Mouse (Mus musculus) ES-CJ7 (cell line): ENCODE data around the gene Swi5.

Source experiments
- DNase-seq: peaks from one replicate; pipeline ENCODE4 v3.0.0; 2011; ENCODE audit warnings: low read depth, low spot score

Gene Swi5

GRCm38 (mm10) chr2:32260635-32261034 lies 27.2 kb downstream of the Swi5 start:
- DNase-seq: peak; percentile 88

- peak; percentile 96 for DNase-seq
Observed at GRCm38 (mm10) chr2:32259657-32260417, 28.0 kb downstream of the Swi5 start, which contains the start of gene Uck1. Gene Uck1 (minus strand): TSS chr2:32260159.

DNA sequence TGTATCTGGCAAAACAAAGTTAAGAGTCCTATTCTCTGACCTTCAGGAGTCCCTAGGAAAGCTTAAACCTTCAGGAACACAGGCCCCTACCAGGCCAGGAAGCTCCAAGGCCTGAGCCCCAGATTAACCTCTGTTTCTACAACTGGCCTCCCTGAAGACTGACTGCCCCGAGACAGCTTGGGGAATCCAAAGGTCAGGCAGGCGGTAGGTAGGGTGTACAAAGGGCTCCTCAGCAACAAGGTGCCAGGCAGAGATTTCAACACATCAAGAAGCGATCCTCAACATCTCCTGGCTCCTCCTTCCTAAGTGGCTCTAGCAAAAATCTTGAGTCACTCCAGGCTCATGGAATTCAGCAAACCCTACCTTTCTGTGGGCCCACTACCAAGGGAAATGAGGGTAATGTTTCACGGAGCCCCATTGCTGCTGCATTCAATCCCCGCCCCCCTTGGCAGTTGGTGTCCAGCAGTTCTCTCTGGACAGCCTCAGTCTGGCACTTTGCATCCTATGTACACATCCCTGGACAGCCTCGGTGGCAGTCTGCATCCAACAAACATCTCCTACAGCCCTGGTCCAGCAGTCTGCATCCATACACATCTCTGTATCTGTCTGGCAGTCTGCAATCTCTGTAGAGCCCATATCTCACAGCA lies 28.9 kb downstream of the Swi5 start:
- no peak for DNase-seq

DNA sequence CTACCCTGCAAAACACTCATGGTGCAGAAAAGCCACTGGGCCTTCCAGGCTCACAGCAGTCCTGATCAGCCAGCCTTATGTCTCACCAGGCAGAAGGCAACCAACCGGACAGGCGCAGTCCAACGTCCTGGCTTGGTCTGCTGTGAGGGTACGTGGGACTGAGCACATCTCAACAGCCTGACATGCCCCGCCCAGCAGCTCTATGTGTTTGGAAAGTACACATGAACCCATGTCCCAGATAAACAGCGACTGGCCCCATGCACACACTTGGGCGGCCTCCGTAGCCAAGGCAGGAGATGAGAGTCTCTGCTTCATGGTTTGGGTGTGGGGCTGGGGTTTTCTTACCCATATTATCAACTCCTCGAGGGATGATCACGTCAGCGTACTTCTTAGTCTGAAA lies 31.6 kb downstream of the Swi5 start:
- no peak for DNase-seq

- no peak for DNase-seq
Observed at GRCm38 (mm10) chr2:32254563-32254962, 33.3 kb downstream of the Swi5 start.

DNA sequence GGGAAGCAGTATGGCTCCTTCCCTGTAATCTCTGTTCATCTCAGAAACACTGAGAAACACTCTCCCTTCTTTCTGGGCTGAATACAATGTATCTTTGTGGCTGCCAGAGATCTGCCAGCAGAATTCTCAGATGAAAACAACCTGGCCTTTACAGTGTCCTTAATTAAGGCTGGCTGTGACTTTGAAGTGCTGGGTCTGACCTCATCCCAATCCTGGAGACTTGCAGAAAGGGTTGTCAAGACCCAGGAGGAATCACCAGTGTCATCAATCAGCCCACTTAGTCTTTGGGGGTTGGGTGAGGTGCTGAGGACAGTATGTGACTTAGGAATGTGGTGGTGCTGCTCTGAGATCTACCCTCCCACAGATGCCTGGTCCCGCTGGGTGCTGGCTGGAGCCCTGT lies 34.5 kb downstream of the Swi5 start:
- DNase-seq: no peak

DNA sequence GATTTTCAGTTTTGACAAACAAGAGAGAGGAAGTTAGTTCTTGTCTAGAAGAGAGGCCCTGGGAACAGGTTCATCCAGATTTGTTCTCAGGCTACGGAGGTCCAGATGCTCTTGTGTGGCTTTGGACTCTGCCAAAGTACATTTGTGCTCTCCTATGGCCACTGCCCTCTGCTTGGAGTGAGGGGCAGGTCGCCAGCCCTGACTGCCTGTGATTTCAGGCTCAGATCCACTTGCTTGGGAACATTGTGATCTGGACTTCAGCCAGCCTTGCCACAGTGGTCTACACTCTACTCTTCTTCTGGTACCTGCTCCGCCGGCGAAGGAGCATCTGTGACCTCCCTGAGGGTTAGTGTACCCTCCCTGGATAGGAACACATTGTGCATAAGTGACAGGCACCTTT lies 35.2 kb downstream of the Swi5 start:
- DNase-seq: no peak

DNA sequence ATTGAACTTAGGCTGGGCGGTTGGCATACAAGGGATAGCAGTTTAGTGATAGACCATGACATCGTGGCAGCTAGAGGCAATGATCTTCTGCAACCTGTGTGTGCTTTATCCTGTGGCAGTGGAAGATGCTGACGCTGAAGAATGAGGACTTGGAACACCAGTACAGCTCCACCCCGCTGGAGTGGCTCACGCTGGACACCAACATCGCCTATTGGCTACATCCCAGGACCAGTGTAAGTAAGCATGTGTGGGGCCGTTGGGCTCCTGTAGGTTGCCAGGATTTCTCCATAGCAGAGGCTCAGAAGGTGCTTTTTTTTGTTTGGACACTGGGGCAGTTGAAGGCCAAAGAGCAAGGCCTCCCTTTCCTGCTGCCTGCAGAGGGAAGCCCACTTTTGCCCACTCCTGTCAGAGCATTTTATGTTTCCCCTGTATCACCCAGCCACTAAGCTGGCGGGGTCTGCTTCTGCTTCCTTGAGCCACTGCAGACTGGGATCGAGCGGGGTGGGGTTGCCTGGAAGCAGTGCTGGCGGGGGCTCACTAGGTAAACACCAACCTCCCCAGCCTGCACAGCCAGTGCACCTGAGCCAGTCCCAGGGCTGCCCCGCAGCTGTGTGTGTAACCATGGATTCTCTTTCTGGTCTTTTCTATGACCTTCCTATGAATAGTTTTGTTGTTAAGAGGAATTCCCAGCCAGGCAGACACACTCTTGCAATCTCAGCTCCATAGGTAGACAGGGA lies 35.9 kb downstream of the Swi5 start:
- DNase-seq: no peak

- DNase-seq: no peak
Observed at GRCm38 (mm10) chr2:32248377-32249361, 39.2 kb downstream of the Swi5 start.

- DNase-seq: no peak
Observed at GRCm38 (mm10) chr2:32246741-32247140, 41.1 kb downstream of the Swi5 start.

GRCm38 (mm10) chr2:32242986-32243385 lies 44.9 kb downstream of the Swi5 start:
- DNase-seq: no peak

DNA sequence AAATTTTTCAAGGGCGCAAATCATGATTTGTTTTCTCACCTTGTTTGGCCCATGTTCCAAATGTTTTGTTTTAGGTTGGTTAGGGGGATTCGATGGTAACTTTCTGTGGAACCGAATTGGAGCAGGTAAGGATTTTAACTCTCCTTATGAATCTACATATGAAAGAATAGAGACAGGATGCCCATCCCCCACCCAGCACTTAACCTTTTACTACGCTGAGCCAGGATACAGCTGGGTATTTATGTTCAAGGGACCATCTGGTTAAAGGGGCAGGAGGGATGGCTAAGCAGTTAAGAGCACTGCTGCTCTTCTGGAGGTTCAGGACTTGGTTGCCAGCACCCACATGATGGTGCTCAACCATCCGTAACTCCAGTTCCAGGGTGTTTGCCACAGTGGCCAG lies 47.3 kb downstream of the Swi5 start:
- DNase-seq: peak; percentile 60

DNA sequence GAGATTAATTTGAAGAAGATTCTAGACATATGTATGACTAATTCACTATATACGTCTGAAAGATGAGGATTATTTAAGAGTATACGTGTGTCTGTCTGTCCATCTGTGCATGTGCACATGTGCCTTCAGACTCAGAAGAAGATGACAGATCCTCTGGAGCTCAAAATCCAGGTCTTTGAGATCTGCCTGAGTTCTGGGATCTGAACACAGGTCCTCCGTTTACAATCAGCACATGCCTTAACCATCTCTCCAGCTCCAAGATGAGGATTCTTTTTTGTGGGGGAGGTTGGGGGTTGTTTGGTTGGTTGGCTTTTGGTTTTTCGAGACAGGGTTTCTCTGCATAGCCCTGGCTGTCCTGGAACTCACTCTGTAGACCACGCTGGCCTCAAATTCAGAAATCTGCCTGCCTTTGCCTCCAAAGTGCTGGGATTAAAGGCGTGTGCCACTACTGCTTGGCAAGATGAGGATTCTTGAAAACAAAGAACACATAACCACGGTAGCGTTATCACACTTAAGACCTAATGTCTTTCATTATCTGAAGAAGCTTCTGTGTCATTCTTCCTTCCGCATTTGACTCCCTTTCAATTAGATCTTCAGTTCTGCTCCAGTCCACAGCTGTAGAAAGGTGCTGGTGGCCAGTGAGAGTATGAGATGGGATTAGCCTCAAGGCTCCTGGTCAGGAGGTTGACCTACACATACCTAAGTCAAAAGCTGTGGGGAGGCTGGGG lies 49.0 kb downstream of the Swi5 start:
- no peak for DNase-seq

- no peak for DNase-seq
Observed at GRCm38 (mm10) chr2:32237571-32237970, 50.3 kb downstream of the Swi5 start.

DNA sequence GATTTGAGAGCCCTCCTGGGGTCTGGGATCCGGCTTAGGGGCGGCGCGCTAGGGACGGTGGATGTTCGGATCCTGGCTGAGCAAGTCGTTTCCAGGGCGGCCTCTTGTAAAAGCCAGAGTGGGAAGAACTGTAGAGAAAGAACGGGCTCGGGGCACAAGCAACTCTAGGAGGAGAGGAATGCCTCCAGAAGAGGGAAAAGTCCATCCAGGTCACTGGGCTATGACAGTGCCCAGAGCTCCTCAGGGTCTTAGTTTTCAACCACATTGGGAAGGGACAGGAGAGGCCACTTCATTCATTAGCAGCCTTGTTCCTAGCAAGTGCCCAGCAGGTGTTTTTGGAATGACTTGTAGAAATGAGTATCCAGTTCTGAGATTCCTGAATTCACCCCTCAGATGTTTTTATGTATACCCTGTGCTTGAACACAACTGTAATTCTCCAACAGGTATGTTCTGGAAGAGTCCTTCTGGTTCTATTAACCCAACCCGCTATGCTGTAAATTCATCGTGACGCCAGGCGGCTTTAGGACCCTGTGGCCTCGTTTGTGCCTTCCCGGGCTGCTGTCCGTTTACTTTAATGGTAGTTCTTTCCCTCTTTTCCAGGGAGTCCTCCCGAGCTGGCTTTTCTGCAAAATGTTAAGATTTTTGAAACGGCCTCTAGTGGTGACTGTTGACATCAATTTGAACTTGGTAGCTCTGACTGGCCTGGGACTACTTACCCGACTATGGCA lies 51.0 kb downstream of the Swi5 start:
- DNase-seq: peak; percentile 79

DNA sequence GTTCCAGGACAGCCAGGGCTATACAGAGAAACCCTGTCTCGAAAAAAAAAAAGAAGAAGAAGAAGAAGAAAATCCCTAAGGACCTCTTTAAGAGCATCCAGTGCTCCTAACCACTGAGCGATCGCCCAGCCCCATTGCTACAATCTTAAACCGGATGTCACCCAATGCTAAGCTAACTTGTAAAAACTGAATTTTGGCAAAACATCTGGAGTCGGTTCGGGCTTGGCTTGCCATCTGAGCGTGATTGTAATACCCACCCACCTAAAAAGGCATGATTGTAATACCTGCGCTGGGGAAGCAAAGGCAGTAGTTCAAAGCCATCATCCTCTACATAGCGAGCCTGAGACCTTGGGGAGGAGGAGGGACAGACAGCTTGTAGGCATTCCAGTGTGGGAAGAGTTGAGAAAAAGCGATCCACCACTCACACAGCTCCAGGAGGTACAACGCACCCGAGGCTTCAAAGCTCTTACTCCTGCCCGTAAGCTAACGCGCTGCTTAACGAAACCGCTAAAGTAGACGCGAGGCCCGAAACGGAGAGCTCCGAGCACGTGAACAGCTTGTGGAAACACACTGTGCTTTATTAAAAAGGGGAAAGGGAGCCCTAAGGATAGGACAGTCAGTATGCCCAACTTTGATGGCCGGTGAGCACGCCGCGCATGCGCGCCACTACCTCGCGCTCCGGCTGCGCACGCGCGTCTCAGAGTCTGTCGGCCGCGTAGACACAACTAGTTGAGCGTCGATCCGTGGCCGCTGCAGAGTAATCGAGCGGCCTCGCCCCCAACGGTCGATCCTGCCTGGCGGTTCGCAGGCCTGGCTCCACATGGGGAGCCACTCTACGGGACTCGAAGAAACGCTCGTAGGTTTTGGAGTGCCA lies 51.8 kb downstream of the Swi5 start, which contains the start of gene Pomt1:
Gene Pomt1, plus strand, starts transcription at position 705 of the 874 bp plus-strand sequence.
- DNase-seq: peak; percentile 96

- no peak for DNase-seq
Observed at GRCm38 (mm10) chr2:32235433-32235832, 52.4 kb downstream of the Swi5 start.
